Mouse (Mus musculus): Measurements from ENCODE around the gene Dcun1d4.

Gene Dcun1d4

DNA sequence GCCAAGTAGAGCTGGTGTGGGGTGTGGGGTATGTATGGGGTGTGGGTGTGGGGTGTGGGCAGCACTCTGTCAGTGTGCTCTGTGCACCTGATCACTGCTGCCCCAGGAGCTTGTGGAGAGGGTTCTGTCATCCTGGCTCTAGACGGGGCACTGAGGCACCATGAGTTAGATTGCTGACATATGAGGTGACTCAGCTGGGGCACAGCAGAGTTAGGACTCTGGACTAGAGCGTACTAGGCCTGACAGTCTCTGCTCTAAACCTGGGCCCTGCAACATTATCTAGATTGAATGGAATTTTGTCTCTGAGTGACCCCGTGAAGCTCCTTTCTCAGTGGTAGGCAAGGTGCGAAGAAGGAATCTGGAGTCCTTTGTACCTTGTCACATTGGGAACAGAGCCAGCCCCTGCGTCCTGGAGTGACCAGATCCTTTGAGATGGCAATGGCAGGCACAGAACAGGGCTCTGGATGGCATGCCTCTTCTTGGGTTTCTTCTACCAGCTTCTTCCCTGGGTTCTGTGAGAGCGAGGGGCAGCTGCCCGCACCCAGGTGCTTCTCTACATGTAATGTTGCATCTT lies 20.2 kb downstream of the Dcun1d4 start:
- DNase-seq = no peak

DNA sequence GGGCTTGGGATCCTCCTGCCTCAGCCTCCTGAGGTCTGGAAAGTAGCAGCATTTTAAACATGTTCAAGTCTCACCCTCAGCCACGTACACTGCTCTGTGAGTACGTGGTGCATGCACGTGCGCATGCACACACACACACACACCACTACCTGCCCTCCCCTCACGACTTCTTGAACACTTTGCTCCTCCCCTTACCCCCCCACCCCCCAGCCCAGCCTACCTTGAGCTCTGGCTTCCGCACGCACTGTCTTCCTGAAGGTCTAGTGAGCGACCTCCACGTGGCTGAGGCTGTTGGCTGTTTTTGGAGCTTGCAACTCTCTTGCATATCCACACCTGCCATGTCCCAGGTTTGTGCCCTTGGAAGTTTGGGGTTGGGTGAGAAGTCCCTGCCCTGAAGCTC lies 21.6 kb downstream of the Dcun1d4 start:
- DNase-seq = no peak

DNA sequence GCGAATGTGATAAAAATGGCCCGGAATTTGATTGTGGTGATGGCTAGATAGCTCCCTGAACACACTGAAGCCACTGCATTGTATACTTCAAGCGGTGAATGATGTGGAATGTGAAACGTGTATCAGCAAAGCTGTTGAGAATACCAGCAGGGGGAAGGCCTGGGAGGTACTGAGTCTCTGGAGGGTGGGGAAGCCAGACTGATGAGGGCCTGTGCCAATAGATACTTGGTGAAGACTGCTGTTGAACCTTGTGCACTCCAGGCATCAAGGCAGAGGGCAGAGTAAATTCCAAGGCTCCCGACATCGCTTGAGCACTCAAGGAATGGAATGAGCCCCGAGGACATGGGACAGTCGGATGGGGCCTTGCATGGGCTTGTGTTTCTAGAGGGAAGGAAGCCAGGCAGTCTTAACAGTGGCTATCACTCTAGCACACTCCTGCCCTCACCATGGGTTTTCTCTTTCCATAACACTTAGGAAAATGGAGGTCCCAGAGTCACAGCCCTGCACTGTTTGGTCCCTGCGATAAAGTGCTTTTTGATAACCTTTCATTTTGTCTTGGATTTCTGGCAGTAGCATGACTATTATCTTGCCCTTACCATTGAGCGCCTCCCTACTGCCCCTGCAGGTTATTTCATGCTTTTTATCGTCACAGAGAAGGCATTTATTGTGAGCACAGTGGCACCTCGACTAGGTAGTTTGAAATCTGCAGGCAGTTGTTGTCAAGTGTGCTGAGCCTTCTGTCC lies 22.4 kb downstream of the Dcun1d4 start:
- no peak for DNase-seq

DNA sequence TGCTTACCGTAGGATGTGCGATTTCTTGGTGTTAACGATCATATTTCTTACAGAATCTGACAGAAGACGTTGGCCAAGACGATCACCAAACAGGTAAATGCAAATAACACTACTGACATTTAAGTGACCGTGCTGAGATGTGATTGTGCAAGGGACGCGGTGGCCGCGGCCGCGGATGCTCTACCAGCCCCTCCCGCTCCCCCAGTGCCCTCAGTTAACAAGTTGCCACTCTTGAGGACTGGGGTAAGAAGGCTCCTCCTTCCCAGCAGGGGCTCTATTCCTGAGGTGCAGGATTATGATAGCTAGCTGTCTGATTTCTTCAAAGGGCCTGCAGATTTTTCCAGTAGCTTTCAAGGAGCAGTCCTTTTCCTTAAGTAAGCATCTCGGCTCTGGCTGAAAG lies 30.3 kb downstream of the Dcun1d4 start:
- no peak for DNase-seq

DNA sequence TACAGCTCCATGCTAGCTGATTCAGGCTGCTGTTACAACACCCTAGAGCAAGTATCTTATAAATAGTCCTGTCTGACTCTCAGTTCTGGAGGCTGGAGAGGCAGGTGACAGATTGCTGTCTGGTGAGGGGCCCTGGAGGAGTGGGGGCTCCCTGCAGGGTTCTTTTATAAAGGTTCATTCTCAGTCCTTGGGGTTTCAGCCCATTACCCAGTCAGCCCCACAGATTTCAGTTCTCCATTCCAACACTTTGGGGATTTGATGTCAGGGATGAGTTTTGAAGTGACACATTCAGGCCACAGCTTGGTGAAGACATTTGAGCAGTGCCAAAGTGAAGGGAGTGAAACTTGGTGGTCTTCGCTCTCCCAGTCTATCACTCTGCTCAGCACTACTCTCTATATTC lies 31.4 kb downstream of the Dcun1d4 start:
- DNase-seq = no peak

DNA sequence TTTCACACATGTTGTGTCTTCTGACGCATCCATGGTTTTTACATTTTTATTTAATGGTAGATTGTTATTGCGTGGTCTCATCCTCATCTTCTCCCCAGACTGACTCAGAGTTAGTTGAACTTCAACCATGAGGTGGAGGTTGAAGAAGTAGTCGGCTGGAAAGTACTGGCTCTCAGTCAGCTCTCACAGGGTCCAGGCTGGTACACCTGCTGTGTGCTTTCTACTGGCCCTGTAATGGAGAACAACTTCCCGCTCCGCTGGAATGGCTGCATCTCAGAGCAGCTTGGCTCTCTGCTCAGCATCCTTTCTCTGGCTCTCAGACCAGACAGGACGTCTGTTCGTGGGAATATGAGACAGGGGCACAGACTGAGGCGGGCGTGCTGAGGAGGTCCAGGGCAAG lies 31.9 kb downstream of the Dcun1d4 start:
- DNase-seq = no peak

DNA sequence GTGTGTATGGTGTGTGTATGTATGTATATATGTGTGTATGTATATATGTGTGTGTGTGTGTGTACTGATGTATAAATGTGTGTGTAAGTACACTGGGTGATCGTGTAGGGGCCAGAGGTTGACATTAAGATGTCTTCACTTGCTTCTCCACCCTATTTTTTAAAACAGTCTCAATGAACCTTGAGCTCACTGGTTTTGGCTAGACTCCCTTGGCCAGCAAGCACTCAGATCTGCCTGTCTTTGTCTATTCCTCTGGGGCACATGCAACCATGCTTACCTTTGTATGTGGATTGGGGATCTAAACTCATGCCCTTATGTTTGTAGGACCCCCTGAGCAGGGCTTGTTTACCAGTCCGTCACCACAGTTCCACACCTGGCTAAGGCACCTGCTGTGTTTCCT lies 33.4 kb downstream of the Dcun1d4 start:
- DNase-seq = no peak

- no peak for DNase-seq
These were observed 36.5 kb downstream of the Dcun1d4 start for GRCm38 (mm10) chr5:73517299-73517698.

DNA sequence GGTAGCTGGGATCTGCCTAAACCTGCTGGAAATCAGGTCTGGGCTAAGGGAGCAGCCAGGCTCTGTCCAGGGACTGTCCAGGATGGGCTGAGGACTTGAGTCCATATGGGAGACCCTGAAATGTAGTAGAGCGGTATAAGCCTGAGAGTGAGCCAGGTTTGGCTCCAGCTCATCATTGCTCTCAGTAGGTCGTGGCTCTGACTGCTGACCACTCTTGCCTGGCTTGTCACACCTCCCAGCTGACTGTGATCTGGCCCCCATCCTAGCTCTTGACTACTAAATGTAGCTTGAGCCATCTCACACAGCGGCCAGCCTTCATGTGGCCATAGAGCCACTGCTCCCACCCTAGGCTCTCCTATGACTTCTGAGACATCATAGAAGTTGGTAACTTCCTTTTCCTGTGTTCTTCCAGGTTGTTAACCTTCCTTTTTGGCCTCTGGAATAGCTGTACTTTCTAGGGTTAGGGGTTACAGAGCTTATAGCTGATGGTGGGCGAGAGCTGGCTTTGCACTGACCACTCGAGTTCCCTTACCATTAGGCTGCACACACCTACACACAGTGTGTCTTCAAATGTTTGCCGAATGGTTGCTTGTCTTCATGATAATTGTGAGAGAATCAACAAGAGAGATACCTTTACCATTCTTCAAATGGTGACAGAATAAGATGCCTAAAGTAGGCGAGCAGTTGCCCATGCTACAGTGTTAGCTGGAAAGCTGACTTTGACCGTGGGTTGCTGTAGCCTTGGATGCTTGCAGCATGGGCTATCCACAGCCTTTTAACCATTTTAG lies 37.8 kb downstream of the Dcun1d4 start:
- DNase-seq = no peak

- no peak for DNase-seq
These were observed 40.0 kb downstream of the Dcun1d4 start for GRCm38 (mm10) chr5:73520787-73521186.

GRCm38 (mm10) chr5:73523227-73523626 lies 42.4 kb downstream of the Dcun1d4 start:
- no peak for DNase-seq

GRCm38 (mm10) chr5:73524300-73525000 lies 43.6 kb downstream of the Dcun1d4 start:
- DNase-seq = no peak

DNA sequence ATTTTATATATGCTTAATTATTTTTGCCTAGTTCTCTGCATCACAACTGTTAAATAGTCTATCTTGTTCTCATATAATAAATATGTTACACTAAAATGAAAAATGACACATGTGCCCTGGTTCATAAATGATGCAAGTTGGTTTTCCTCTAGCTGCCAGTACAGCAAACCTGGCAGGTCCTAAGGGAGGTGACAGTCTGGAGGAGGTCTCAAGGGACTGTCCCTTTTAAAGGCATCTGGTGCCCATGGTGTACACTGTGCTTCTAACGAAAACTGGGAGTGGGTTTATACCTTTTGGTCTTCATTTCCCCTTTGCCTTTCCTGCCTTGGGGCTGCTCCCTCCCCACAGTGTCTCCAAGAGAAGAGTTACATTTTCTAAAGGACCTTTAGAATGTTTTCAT lies 51.4 kb downstream of the Dcun1d4 start:
- no peak for DNase-seq

DNA sequence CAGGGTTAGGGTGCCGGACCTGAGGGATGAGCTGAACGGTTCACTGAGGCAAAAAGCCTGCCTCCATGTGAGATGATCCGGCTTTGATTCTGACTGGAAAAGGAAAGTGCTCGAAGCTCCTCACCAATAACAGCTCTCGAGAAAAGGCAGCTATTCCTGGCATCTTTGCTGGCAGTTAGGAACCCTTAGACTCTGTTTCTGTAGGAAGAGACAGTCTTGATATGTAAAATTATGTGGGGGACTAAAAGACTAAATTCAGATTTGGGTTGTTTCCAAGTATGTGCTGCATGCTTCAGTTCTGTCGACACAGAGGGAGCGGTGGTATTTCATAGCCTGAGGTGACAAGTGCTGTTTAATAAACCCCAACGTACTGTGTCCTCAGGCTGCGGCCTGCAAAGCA lies 52.1 kb downstream of the Dcun1d4 start:
- DNase-seq = no peak

- no peak for DNase-seq
These were observed 56.9 kb downstream of the Dcun1d4 start for GRCm38 (mm10) chr5:73537669-73538068.

- DNase-seq = no peak
These were observed 57.9 kb downstream of the Dcun1d4 start for GRCm38 (mm10) chr5:73538586-73539298.

- peak; percentile 30 to 34 for DNase-seq
These were observed 59.2 kb downstream of the Dcun1d4 start for GRCm38 (mm10) chr5:73539848-73540510.

DNA sequence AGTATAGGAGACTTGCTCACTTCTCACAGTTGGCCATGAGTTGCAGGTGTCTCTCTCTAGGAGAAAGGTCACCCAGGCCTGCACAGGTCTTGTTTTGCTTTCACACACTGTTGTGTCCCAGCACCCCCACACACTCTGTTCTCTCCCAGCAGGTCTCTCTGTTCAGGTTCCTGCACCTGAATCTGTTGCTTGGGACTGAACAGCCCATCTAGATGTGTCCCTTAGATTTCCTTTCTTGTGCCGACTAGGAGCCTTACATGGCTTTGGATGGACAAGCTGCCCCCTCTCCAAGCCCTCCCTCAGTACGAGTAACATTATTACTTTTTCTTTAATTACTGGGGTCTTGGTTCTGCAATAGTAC lies 59.7 kb downstream of the Dcun1d4 start:
- no peak for DNase-seq

DNA sequence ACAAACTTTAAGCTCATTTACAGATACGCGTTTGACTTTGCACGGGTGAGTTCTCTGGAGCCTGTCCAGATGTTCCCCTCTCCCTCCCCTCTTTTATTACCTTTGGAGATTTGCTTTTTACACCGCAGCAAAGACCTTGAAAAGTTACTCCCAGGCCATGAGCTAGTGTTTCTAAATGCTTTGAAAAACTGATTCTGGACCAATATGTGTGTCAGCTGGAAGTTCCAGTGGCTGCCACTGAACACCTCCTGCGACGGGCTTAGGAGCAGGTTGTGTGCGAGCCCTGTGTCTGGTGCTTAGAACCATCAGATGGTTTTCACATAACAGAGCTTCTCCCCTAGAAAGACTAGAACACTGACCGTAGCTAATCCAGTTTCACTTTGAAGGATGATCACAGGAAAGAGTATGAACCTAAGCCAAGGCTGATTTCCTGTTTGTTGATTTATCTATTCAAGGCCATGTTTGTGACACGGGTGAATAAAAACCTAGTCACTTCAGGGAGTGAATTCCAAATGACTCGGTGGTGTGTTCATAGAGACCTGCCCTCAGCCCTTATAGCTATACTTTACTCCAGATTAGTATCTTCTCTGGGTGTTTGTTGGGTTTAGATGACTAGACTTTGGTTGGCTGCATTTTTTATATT lies 63.4 kb downstream of the Dcun1d4 start:
- DNase-seq = no peak

DNA sequence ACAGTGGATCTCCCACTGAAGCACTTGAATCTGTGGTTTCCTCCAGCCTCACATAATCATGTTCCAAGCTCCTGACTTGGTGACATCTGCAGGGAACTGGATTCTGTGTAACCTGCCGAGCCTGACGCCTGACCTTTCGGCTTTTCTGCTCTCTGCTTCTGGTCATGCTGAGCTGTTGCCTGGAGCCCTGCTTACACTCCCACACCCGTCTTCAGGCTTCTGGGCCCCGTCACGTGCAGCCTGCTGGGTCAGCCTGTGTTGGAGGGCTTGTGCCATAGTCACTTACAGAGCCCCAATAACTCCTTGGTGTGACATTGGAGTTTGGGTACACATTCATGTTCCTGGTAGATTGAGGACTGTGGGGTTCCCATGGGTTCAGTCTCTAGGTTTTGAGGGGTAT lies 64.8 kb downstream of the Dcun1d4 start:
- no peak for DNase-seq

DNA sequence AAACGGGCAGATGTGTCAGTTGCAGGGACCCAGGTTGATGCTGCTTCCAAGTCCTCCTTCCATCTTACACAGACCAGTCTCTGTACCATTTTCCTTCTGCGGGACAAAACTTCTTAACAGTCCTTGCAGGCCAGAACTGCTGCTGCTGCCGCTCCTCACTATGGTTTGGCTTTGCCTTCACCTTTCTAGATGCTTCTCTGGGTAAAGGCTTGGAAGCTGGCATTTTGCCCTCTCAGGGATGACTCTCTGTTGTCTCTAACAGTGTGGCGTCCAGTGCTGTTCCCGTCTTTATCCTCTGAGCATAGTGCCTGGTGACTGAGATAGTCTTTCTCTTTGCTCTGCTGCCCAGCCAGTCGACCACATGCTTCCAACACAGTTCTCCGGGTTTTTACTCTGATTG lies 66.5 kb downstream of the Dcun1d4 start:
- DNase-seq = no peak

DNA sequence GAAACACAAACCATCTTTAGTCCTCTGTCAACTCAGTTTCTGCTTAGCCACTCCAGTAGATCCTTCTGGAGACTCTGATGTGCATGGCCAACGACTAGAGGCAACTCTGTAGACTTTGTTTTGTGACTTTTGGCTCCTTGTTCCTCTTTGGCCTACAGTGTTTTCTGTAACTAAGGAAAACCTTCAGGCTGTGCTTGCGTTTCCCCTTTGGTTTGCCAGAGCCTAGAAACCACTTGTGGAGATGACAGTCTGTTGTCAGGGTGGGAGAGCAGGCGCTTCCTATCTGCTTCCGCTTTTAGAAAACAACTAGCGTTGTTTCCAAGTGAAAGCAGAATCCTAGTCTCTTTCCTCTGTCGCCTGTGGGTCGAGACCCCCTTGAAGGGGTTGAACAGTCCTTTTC lies 67.4 kb downstream of the Dcun1d4 start:
- no peak for DNase-seq

Measured in cerebellum, postnatal 36 days (tissue).